Mouse (Mus musculus) cerebellum, adult 9-10 months (tissue): ENCODE results near the gene Rfx5.
"Not testable (repeated sequence)": the region's sequence is repeated elsewhere in the genome, so short reads cannot be mapped to it uniquely, and the experiment has no call there.

Experiments
- DNase-seq: peaks from one replicate; pipeline ENCODE4 v3.0.0; 2022

Gene Rfx5

GRCm38 (mm10) chr3:94936147-94936546, 17.7 kb upstream of the Rfx5 start:
- not testable (repeated sequence) for DNase-seq

- DNase-seq, result not testable (repeated sequence)
Measured at GRCm38 (mm10) chr3:94937194-94937593, 16.7 kb upstream of the Rfx5 start.

- DNase-seq, result not testable (repeated sequence)
Measured at GRCm38 (mm10) chr3:94940033-94940432, 13.8 kb upstream of the Rfx5 start.

- not testable (repeated sequence) for DNase-seq
Measured at GRCm38 (mm10) chr3:94942211-94942967, 11.5 kb upstream of the Rfx5 start.

- DNase-seq, result not testable (repeated sequence)
Measured at GRCm38 (mm10) chr3:94943706-94944105, 10.2 kb upstream of the Rfx5 start.

- no peak for DNase-seq
Measured at GRCm38 (mm10) chr3:94948066-94948614, 5.7 kb upstream of the Rfx5 start.

GRCm38 (mm10) chr3:94949645-94950044, 4.2 kb upstream of the Rfx5 start:
- DNase-seq, result no peak

- peak; percentile 79 for DNase-seq
Measured at GRCm38 (mm10) chr3:94952806-94953205, 1.1 kb upstream of the Rfx5 start.

GRCm38 (mm10) chr3:94953384-94953763, 501 bp upstream of the Rfx5 start:
- DNase-seq, result no peak

- DNase-seq, result no peak
Measured at GRCm38 (mm10) chr3:94958295-94958694, 4.4 kb downstream of the Rfx5 start.

- no peak for DNase-seq
Measured at GRCm38 (mm10) chr3:94959871-94960270, 6.0 kb downstream of the Rfx5 start.

- no peak for DNase-seq
Measured at GRCm38 (mm10) chr3:94960322-94960721, 6.4 kb downstream of the Rfx5 start.

GRCm38 (mm10) chr3:94964989-94965388, 11.1 kb downstream of the Rfx5 start:
- DNase-seq, result no peak

GRCm38 (mm10) chr3:94965878-94966277, 12.0 kb downstream of the Rfx5 start:
- no peak for DNase-seq

GRCm38 (mm10) chr3:94972552-94972951, 18.7 kb downstream of the Rfx5 start:
- DNase-seq, result peak; percentile 40

- DNase-seq, result no peak
Measured at GRCm38 (mm10) chr3:94973620-94974019, 19.7 kb downstream of the Rfx5 start.

- no peak for DNase-seq
Measured at GRCm38 (mm10) chr3:94974026-94974527, 20.2 kb downstream of the Rfx5 start.

GRCm38 (mm10) chr3:94974528-94975422, 20.9 kb downstream of the Rfx5 start, which contains the start of gene Pi4kb:
TSS of gene Pi4kb (plus strand) at chr3:94974731.
- DNase-seq, result peak; percentile 90

GRCm38 (mm10) chr3:94984312-94984711, 30.4 kb downstream of the Rfx5 start:
- no peak for DNase-seq

- no peak for DNase-seq
Measured at GRCm38 (mm10) chr3:94985513-94985912, 31.6 kb downstream of the Rfx5 start.

GRCm38 (mm10) chr3:94987578-94987977, 33.7 kb downstream of the Rfx5 start:
- DNase-seq, result no peak

- DNase-seq, result no peak
Measured at GRCm38 (mm10) chr3:94989159-94989761, 35.4 kb downstream of the Rfx5 start.

- peak; percentile 87 for DNase-seq
Measured at GRCm38 (mm10) chr3:94996946-94997345, 43.1 kb downstream of the Rfx5 start.
